Mouse (Mus musculus) gastrocnemius, postnatal 25 days (tissue): Measurements from ENCODE around the gene Ctf1. TPM values are rescaled to one million over a fixed set of nuclear protein-coding genes. Genes with fewer than 3 reads are reported as not detected.
"Not testable (repeated sequence)": the region's sequence is repeated elsewhere in the genome, so short reads cannot be mapped to it uniquely, and the experiment has no call there.

Experiments
- DNase-seq: peaks from one replicate; pipeline ENCODE4 v3.0.0; 2022
- total RNA-seq, 2 experiments: library from RNA; stranded (reverse); gene quantifications; 1 replicate in 1 of 2; 2 replicates in 1 of 2; pipeline ENCODE4 v1.2.3; 2021

Gene Ctf1
- total RNA-seq, 2 experiments from 2014 or later: 13.8 to 15.1 TPM

- DNase-seq: no peak
Measured at GRCm38 (mm10) chr7:127693290-127693689, 19.2 kb upstream of the Ctf1 start.

- DNase-seq: not testable (repeated sequence)
Measured at GRCm38 (mm10) chr7:127693730-127694129, 18.8 kb upstream of the Ctf1 start.

GRCm38 (mm10) chr7:127698986-127699385 is 13.6 kb upstream of the Ctf1 start:
- no peak for DNase-seq

GRCm38 (mm10) chr7:127700712-127701331 is 11.7 kb upstream of the Ctf1 start:
- no peak for DNase-seq

GRCm38 (mm10) chr7:127703561-127704178 is 8.9 kb upstream of the Ctf1 start:
- DNase-seq: no peak

- DNase-seq: no peak
Measured at GRCm38 (mm10) chr7:127704598-127704997, 7.9 kb upstream of the Ctf1 start.

- DNase-seq: no peak
Measured at GRCm38 (mm10) chr7:127705706-127706105, 6.8 kb upstream of the Ctf1 start.

- DNase-seq: no peak
Measured at GRCm38 (mm10) chr7:127707045-127707956, 5.2 kb upstream of the Ctf1 start.

GRCm38 (mm10) chr7:127707957-127708206 is 4.7 kb upstream of the Ctf1 start:
- DNase-seq: no peak

GRCm38 (mm10) chr7:127708207-127709078 is 4.1 kb upstream of the Ctf1 start, which contains the start of gene Bcl7c:
Gene Bcl7c, minus strand, starts transcription at chr7:127708933.
- peak; percentile 91 for DNase-seq

GRCm38 (mm10) chr7:127709261-127709979 is 3.1 kb upstream of the Ctf1 start:
- DNase-seq: no peak

GRCm38 (mm10) chr7:127711031-127711430 is 1.5 kb upstream of the Ctf1 start:
- DNase-seq: no peak

GRCm38 (mm10) chr7:127711456-127711855 is 1.1 kb upstream of the Ctf1 start:
- DNase-seq: no peak

- no peak for DNase-seq
Measured at GRCm38 (mm10) chr7:127714816-127715215, 2.3 kb downstream of the Ctf1 start.

- peak; percentile 66 for DNase-seq
Measured at GRCm38 (mm10) chr7:127716992-127717391, 4.5 kb downstream of the Ctf1 start.

- DNase-seq: no peak
Measured at GRCm38 (mm10) chr7:127718339-127718738, 5.8 kb downstream of the Ctf1 start.

- DNase-seq: no peak
Measured at GRCm38 (mm10) chr7:127719258-127719657, 6.7 kb downstream of the Ctf1 start.

GRCm38 (mm10) chr7:127725490-127725889 is 13.0 kb downstream of the Ctf1 start:
- no peak for DNase-seq

- no peak for DNase-seq
Measured at GRCm38 (mm10) chr7:127725924-127726323, 13.4 kb downstream of the Ctf1 start.

GRCm38 (mm10) chr7:127727898-127728297 is 15.4 kb downstream of the Ctf1 start:
- DNase-seq: no peak

- no peak for DNase-seq
Measured at GRCm38 (mm10) chr7:127730170-127730569, 17.6 kb downstream of the Ctf1 start.

GRCm38 (mm10) chr7:127732066-127732465 is 19.5 kb downstream of the Ctf1 start, which contains the start of gene Ctf2:
Gene Ctf2, minus strand, starts transcription at chr7:127732166.
- not testable (repeated sequence) for DNase-seq
